Mouse (Mus musculus) bone marrow macrophage, adult 2 months (primary cell): ENCODE data around the gene Cul9.

Source experiments
- CTCF ChIP-seq: IDR thresholded peaks from 2 replicates; pipeline ENCODE4 v1.5.1; 2012; ENCODE audit warnings: low read depth, mild to moderate bottlenecking, low read length, moderate library complexity
- POLR2A ChIP-seq: IDR thresholded peaks from 2 replicates; pipeline ENCODE4 v1.6.1; 2012; ENCODE audit warnings: mild to moderate bottlenecking, low read depth, low read length, borderline replicate concordance

- TF ChIP-seq CTCF (no peak), POLR2A (no peak)
These were observed 43.4 kb downstream of the Cul9 start for GRCm38 (mm10) chr17:46502775-46503174.
